Mouse (Mus musculus) thymus, postnatal 4 days (tissue): Measurements from ENCODE around the gene Rnft2.
A peak's percentile ranks its signal among the peaks of the same experiment; 100 is the strongest.

Source experiments
- DNase-seq: peaks from one replicate; pipeline ENCODE4 v3.0.0; 2021

The Rnft2 gene

DNA sequence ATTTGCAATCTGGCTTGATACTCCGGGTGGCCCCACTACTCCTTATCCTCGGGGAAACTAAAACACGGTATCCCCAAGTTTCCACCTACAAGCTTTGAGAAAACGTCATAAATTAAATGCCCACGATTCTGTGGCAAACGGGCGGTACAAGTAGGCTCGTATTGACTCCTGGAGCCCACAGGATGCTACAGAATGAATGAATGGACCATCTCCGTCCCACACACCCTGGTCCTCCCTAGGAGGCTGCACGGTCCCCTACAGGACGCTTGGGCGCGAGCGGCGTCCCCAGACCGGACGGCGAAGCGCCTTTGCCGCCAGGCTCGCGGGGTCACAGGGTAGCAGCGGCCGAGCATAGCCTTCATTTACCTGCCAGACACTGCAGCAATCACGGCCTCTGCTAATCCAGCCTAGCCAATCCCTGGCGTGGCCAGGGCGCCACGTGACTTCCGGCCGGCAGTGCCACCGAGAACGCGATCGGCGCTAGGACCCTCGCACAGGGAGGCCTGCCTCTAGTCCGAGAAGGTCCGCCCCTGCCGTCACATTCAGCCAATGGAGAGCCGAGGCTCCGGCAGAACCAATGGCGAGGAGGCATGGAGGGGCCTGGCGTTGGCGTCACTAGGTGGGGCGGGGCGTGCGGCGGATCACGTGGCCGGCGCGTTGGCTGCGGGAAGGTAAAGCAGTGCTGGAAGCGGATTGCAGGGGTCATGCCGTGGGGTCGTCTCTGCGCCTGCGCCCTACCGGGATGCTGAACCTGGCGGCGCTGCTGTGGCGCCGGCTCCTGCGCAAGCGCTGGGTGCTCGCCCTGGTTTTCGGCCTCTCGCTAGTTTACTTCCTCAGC, at the start of gene Rnft2, which contains the start of gene 2410131K14Rik:
Gene Rnft2, minus strand, starts transcription at position 511 of the 838 bp plus-strand sequence.
Gene 2410131K14Rik, plus strand, starts transcription at position 622 of the 838 bp plus-strand sequence.
- DNase-seq = peak; percentile 100

GRCm38 (mm10) chr5:118294086-118294864, 49.4 kb upstream of the Rnft2 start:
- DNase-seq = no peak

- no peak for DNase-seq
Observed at GRCm38 (mm10) chr5:118292476-118292875, 47.6 kb upstream of the Rnft2 start.

- DNase-seq = peak; percentile 26
Observed at GRCm38 (mm10) chr5:118291453-118291852, 46.5 kb upstream of the Rnft2 start.

DNA sequence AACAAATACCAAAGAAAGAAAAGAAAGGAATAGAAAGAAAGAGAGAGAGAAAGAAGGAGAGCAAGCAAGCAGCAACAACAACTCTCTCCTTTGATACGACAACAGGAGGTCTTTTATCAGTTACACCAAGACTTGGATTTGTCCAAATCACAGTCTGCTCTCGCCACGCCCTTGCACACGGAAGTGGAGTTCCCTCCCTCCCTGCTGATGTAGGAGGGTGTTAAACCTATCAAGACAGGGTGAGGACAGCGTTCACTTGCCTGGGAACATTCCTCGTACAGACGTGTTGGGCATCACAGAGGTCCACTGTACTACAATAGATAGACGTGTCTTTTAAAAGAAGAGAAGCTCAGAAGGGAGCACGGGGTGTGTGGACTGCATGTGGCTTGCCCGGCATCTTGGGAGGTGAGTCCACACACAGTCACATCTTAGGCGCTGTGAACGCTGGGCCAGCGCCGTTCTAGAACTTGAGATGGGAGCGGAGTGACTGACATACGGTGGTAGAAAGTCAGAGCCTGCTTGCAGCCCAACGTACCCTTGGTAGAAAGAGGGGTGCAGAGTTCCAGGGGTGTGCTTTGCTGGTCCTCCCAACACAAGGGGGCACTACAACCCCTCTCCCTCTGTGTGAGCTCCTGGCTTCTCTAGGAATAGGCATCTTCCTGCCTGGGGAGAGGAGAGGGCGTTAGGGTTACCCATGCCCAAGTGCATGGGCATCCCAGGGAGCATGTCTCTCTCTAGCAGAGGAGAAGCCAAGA, 33.0 kb upstream of the Rnft2 start:
- peak; percentile 40 for DNase-seq

DNA sequence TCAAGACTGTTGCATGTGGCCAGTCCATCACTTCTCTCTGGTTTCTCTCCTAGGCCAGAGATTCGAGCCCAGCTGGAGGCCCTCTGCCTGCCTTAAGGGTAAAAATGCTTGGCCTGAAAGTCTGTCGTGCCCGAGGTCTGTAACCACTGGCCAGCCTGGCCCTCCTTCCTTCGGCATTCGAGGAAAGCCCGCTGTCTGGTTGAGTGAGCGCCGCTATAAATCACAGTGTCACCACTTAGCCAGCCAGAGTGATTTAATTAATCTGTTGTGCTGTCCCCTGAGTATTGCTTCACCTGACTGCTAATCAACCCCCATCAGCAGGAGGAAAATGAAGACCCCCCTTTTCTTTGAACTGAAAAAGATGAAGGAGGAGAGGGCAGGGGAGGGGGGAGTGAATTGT, 31.8 kb upstream of the Rnft2 start:
- no peak for DNase-seq

DNA sequence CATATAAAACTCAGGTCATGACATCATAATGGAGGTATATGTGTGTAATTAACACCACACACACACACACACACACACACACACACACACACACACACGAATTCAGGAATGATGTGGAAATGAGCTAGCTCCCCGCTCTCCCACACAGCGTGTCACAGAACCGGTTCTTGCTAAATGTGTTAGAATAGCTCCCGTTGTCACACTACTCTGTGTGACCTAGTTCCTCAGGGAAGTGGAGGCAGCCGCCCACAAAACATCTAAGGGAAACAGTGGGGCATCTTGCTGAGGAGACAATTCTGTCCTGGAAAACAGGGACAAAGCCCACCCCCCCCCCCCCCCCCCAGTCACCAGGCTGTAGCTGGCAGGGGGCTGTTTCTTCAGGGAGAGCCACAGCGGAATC, 31.4 kb upstream of the Rnft2 start:
- DNase-seq = no peak

DNA sequence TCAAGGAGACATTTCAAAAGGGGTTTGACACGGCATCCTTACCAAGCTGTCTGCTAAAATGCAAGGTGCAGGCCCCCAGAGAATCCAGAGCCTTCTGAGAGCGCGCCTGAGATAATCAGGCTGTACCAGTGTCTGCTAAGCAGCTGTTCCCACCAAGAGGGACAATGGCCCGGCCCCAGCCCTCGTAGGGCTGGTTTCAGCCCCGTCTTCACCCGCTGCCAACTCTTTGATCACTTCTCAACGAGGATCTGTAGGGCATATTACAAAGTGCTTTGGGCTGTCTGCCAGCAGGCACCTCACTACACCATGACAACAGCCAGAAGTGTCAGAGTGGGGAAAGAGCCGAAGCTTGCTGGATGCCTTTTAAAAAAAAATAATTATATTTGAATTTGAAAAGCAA, 29.6 kb upstream of the Rnft2 start:
- DNase-seq = no peak

DNA sequence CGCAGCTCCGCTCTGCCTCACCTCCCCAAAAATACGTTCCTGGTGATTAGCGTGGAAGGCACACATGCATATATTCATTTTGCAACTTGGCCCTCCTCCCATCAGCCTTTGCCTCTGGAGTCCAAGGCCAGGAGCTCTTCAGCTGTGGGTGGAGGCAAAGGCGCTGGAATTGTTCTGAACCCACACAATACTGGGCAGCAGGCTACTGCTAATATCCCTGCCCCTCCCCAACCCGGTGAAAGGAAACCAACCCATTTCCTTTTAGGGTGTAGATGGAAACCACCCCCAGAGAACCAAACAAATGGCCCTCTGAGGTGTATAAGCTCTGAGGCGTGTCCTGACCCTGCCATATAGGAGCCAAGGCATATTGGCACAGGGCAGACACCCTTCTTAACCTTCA, 28.5 kb upstream of the Rnft2 start:
- DNase-seq = no peak

DNA sequence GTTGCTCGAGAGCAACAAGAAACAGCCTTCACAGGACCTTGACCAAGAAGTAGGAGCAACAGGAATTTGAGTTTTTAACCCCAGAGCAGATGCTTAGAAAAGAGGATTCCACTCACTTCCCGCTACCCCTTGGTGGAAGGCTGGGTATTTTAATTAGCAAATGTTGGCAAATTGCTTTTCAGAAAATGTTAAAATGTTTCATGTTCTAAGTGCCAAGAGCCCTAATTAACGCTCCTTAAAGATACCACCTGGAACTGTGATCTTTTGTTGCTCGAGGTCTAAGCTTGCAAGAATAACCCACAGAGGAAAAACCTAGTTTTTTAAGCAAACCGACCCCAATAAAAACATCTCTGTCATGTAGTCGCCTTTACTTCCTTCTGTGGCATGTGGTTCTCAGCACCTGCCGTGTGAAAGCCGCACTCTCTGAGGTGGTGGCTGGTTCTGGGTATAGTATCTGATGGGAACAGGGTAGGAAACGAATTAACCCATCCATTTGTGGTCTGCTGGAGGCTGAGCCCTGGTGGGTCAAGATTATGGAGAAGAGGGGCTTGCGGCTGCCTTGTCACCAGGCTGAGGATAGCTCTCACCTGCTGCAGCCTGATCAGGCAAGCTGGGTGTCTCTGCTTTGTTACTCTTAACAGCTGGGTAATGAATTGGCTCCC, 26.7 kb upstream of the Rnft2 start:
- peak; percentile 56 for DNase-seq

- peak; percentile 91 for DNase-seq
Observed at GRCm38 (mm10) chr5:118268987-118269386, 24.1 kb upstream of the Rnft2 start.

GRCm38 (mm10) chr5:118266309-118266708, 21.4 kb upstream of the Rnft2 start:
- peak; percentile 54 for DNase-seq

DNA sequence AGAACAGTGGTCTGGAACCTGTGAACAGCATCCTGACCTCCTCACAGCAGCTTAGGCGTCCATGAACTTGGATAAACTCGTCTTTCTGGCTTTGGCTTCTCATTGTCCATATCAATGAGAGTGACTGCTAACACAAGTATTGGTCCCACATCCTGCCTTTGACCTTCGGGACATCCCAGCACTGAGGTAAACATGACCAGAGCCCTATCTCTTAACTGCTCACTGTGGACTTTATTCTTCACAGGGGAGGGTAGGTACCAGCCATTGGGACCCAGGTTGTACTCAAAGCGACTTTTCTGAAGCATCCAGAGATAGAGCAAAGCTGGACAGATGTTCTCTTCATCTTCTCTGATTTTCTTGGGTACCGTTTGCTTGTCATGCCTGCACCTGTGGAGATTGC, 20.4 kb upstream of the Rnft2 start:
- no peak for DNase-seq

GRCm38 (mm10) chr5:118264279-118264678, 19.4 kb upstream of the Rnft2 start:
- no peak for DNase-seq

GRCm38 (mm10) chr5:118262418-118262817, 17.5 kb upstream of the Rnft2 start:
- DNase-seq = no peak

- no peak for DNase-seq
Observed at GRCm38 (mm10) chr5:118261181-118261580, 16.3 kb upstream of the Rnft2 start.

- DNase-seq = no peak
Observed at GRCm38 (mm10) chr5:118260642-118261041, 15.7 kb upstream of the Rnft2 start.

DNA sequence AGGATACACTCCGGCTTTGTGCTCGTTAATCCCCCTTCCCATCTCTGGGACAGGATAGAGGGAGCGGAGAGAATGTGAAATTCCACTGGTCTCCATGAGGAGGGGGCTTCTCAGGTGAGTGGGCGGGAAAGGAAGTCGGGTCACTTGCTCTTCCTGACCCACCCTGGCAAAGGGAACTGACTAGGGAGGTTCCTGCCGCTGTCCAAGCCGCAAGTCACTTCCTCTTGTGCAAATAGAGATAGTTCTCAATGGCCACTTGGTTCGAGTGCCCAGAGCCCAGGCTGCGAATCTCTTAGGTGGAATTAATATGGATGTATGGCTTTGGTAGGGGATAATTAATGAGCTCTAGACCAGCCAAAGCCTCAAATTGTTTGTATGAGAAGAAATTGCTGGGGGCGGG, 15.1 kb upstream of the Rnft2 start:
- no peak for DNase-seq

DNA sequence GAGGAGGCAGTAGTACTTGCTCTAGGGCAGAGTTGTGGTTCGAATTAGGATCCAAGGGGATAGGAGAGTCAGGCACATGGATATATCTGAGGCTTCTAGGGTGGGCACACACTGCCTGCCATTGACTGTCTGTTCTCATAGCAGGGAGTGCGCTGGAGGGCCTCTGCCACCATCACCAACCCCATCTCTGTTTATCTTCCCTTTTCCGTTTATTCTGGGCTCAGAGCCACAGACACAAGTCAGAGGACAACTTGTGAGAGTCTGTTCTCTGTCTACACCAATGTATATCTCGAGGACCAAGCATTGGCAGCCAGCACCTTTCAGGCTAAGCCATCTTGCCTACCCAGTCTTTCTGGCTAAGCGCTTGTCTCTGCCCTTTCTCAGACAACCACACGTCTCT, 14.7 kb upstream of the Rnft2 start:
- no peak for DNase-seq

GRCm38 (mm10) chr5:118259152-118259551, 14.2 kb upstream of the Rnft2 start:
- DNase-seq = no peak

DNA sequence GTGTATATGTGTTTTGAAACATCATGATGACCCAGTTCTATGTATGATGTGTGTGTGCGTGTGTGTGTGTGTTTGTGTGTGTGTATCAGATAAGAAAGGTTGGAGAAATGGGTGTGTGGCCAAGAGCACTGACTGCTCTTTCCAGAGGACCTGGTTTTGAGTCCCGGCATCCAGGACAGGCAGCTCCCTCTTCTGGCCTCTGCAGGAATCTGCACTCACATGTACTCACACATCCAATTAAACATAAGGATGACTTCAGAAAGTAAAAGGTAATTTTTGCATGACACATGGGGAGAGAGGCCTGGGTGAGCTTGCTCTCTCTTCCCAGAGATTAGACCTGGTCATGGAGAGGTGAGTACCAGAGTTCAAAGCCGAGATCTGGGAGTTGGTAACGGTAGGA, 12.1 kb upstream of the Rnft2 start:
- DNase-seq = no peak

DNA sequence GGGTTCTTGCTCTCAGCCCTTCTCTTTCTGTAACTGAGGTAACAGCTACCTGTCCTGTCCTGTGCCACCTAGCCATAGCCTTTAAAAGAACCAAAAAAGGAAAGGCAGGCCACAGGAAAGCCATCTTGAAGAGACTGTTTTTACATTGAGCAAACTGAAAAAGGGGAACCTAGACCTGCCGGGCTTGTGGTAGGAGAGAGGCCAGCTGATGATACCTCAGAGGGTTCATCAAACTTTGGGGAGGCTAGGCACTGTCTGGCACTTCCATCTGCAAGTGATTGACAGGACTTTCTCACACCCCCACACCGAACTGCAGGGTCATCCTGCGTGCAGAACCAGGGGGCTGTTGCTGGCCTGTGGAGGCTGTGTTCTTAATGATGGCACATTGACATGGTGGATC, 8.6 kb upstream of the Rnft2 start:
- no peak for DNase-seq

- no peak for DNase-seq
Observed at GRCm38 (mm10) chr5:118250987-118251386, 6.1 kb upstream of the Rnft2 start.
